ENCODE assay signal across 10 mouse cellular contexts in the genomic region with DNA sequence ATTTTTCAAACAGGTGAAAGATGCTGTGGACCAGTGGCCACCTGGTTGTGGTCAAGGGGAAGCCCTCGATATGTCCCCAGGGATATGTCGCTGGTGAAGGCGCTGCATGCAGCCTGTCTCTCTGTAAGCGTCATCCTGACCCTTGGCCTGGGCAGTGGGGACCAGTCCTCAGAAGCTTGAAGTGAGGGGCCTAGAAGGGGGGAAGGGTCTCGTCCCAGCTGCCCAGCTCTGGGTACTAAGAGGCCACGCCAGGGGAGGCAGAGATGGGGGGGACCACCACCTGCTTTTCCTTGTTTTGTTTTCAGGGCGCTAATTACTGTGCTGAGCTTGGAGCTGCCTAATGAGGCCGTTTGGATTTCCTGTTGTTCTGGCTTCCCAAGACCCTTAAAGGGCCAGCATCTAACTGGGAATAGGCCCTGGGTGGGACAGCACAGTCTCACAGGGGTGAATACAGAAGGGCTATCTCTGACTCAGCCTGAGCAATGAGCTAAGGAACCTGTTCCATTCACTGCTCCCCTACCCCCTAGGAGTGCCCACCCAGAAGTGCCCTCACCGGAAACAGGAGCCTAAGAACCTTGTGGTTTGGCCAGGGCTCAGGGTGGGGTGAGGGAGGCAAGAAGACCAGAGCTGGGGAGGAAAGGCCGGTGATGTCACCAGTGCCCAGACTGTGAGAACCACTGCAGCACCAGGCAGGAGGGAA. TPM values are rescaled to one million over a fixed set of nuclear protein-coding genes. Genes with fewer than 3 reads are reported as not detected.
DNase-seq lines count a peak whose midpoint lies in the region; ATAC-seq and TF ChIP-seq lines count a peak whose summit lies in the region.
"Had no signal": no experiment of that assay in that cellular context is flagged by ENCODE, and none has a peak within 500 bp of the region (broad histone marks: within the 10 kb centered on the region; RNA-seq: fewer than 3 reads in every experiment).

No protein-coding gene starts in this region.

- intact Hi-C loops in heart, postnatal 14 days (cut with DNase I): no loop called here

- no peak for DNase-seq in heart, postnatal 0 days (ENCODE audit: low spot score)
- DNase-seq in heart, postnatal 14 days: no peak
- DNase-seq in midbrain, embryonic 11.5 days (ENCODE audit: low spot score, missing footprints): no peak
- DNase-seq in midbrain, postnatal 0 days (ENCODE audit: low spot score): no peak
- DNase-seq in limb, embryonic 10.5 days (ENCODE audit: low spot score): no peak
- no peak for DNase-seq in thymus, postnatal 14 days
- DNase-seq in spleen, adult 18-20 months: no peak
- no peak for DNase-seq in B cell, adult 2 months
- DNase-seq: cerebellum, adult 2 months; right cerebral cortex, postnatal 14 days had no signal

- TF ChIP-seq EP300 in heart, postnatal 0 days (IDR thresholded peaks at IDR 0.05; ENCODE audit: low read depth): no peak

- TF ChIP-seq CTCF in heart, postnatal 0 days (IDR thresholded peaks at IDR 0.05; ENCODE audit: low read depth): no peak
- no peak for TF ChIP-seq CTCF in midbrain, postnatal 0 days (IDR thresholded peaks at IDR 0.05)

- ATAC-seq in heart, postnatal 0 days (ENCODE audit: insufficient read depth, low read depth): no peak; the same call in 1 of the 2 replicates
- 0 out of 2 replicates have a peak, but pooled peaks have one; percentile 27 for ATAC-seq in midbrain, embryonic 11.5 days (ENCODE audit: low FRiP score)
- ATAC-seq in midbrain, postnatal 0 days (ENCODE audit: low FRiP score): no peak

- H3K27ac ChIP-seq in heart, postnatal 0 days (ENCODE audit: low read depth): peak overlapping the region; percentile 68
- no peak overlapping the region for H3K27ac ChIP-seq in midbrain, embryonic 11.5 days (ENCODE audit: low read depth, low read length)
- no peak overlapping the region for H3K27ac ChIP-seq in midbrain, postnatal 0 days (ENCODE audit: low read depth, low read length)
- peak overlapping the region; percentile 75 for H3K27ac ChIP-seq in limb, embryonic 10.5 days

- H3K9me3 ChIP-seq in heart, postnatal 0 days (replicated peaks; ENCODE audit: control insufficient read depth, low read length): no peaks in the 10 kb centered on the region
- H3K9me3 ChIP-seq in midbrain, embryonic 11.5 days (ENCODE audit: control insufficient read depth, low read length): no peaks in the 10 kb centered on the region
- H3K9me3 ChIP-seq in midbrain, postnatal 0 days (ENCODE audit: low read length): no peaks in the 10 kb centered on the region
- H3K9me3 ChIP-seq in limb, embryonic 10.5 days (replicated peaks): no peaks in the 10 kb centered on the region

- no peak overlapping the region for H3K9ac ChIP-seq in heart, postnatal 0 days (replicated peaks; ENCODE audit: low read depth, low read length)
- H3K9ac ChIP-seq in midbrain, embryonic 11.5 days (ENCODE audit: low read length): no peak overlapping the region
- no peak overlapping the region for H3K9ac ChIP-seq in midbrain, postnatal 0 days (replicated peaks; ENCODE audit: low read length, poor library complexity, severe bottlenecking)

- no peaks in the 10 kb centered on the region for H3K27me3 ChIP-seq in heart, postnatal 0 days (ENCODE audit: control insufficient read depth, insufficient read depth, low read length)
- H3K27me3 ChIP-seq in midbrain, embryonic 11.5 days (ENCODE audit: control insufficient read depth, insufficient read depth, low read length): peaks cover 9% of the 10 kb centered on the region; the same call in 1 of the 2 replicates
- H3K27me3 ChIP-seq in midbrain, postnatal 0 days (ENCODE audit: insufficient read depth, low read length): peaks cover 27% of the 10 kb centered on the region
- H3K27me3 ChIP-seq in limb, embryonic 10.5 days (ENCODE audit: low read depth, poor library complexity, severe bottlenecking): peaks cover 6% of the 10 kb centered on the region; the same call in 1 of the 2 replicates

- 0 out of 2 replicates have a peak overlapping the region, but pooled peaks have one; percentile 18 for H3K4me2 ChIP-seq in heart, postnatal 0 days (ENCODE audit: low read depth, low read length)
- H3K4me2 ChIP-seq in midbrain, embryonic 11.5 days: no peak overlapping the region
- H3K4me2 ChIP-seq in midbrain, postnatal 0 days (ENCODE audit: low read depth, low read length, poor library complexity, severe bottlenecking): no peak overlapping the region

- WGBS in heart, postnatal 0 days: 38% methylated on average over 10 of the region's 10 CpGs
- WGBS in midbrain, embryonic 11.5 days: 37% methylated on average over 10 of the region's 10 CpGs
- 37% methylated on average over 10 of the region's 10 CpGs for WGBS in midbrain, postnatal 0 days
- WGBS in limb, embryonic 10.5 days: 17% methylated on average over 10 of the region's 10 CpGs

- no peaks in the 10 kb centered on the region for H3K4me1 ChIP-seq in heart, postnatal 0 days (ENCODE audit: control insufficient read depth, insufficient read depth)
- H3K4me1 ChIP-seq in midbrain, embryonic 11.5 days (ENCODE audit: control insufficient read depth, insufficient read depth, low read length): peaks cover 5% of the 10 kb centered on the region
- H3K4me1 ChIP-seq in midbrain, postnatal 0 days (ENCODE audit: insufficient read depth, low read length): no peaks in the 10 kb centered on the region
- peaks cover 57% of the 10 kb centered on the region for H3K4me1 ChIP-seq in limb, embryonic 10.5 days

- no peak overlapping the region for H3K4me3 ChIP-seq in heart, postnatal 0 days (ENCODE audit: low read depth, low read length)
- H3K4me3 ChIP-seq in midbrain, embryonic 11.5 days (ENCODE audit: low read depth, low read length): no peak overlapping the region
- no peak overlapping the region for H3K4me3 ChIP-seq in midbrain, postnatal 0 days (ENCODE audit: low read depth, low read length)
- H3K4me3 ChIP-seq in limb, embryonic 10.5 days: peak overlapping the region; percentile 21; the same call in 1 of the 2 replicates

- H3K36me3 ChIP-seq in heart, postnatal 0 days (replicated peaks; ENCODE audit: control insufficient read depth, insufficient read depth, low read length): no peaks in the 10 kb centered on the region
- no peaks in the 10 kb centered on the region for H3K36me3 ChIP-seq in midbrain, embryonic 11.5 days (ENCODE audit: control insufficient read depth, insufficient read depth, low read length)
- no peaks in the 10 kb centered on the region for H3K36me3 ChIP-seq in midbrain, postnatal 0 days (ENCODE audit: insufficient read depth, low read length)
- H3K36me3 ChIP-seq in limb, embryonic 10.5 days: no peaks in the 10 kb centered on the region

RNA-seq across cellular contexts. Expression of gene Dll4, which starts 11.7 kb away (rescaled TPM):
- 5.0 and 6.6 TPM in 2 replicates for total RNA-seq in heart, postnatal 0 days (2014; rRNA removed; ENCODE audit: low replicate concordance)
- 5.7 and 6.2 TPM in 2 replicates for polyA plus RNA-seq in heart, postnatal 0 days (2015; fragmentation: Nextera tagmentation; extraction: Ambion mirVana)
- total RNA-seq in heart, postnatal 14 days (2021): 10 to 100 TPM; 19.5 to 22.3 TPM
- polyA plus RNA-seq in midbrain, embryonic 11.5 days (2014; fragmentation: Nextera tagmentation; extraction: Ambion mirVana): 3.1 and 4.0 TPM in 2 replicates
- total RNA-seq in midbrain, postnatal 0 days (2014; rRNA removed): 3.9 TPM in 2 replicates
- polyA plus RNA-seq in midbrain, postnatal 0 days (2015; fragmentation: Nextera tagmentation; extraction: Ambion mirVana): 2.3 and 2.6 TPM in 2 replicates
- 5.3 and 6.0 TPM in 2 replicates for polyA plus RNA-seq in limb, embryonic 10.5 days (2016; fragmentation: Nextera tagmentation; extraction: Ambion mirVana)

RNA-seq across cellular contexts. Expression of gene Vps18, which starts 25.4 kb away (rescaled TPM):
- 14.3 and 16.2 TPM in 2 replicates for total RNA-seq in heart, postnatal 0 days (2014; rRNA removed; ENCODE audit: low replicate concordance)
- 8.0 and 8.3 TPM in 2 replicates for polyA plus RNA-seq in heart, postnatal 0 days (2015; fragmentation: Nextera tagmentation; extraction: Ambion mirVana)
- 10 to 100 TPM; 12.8 to 13.3 TPM for total RNA-seq in heart, postnatal 14 days (2021)
- polyA plus RNA-seq in midbrain, embryonic 11.5 days (2014; fragmentation: Nextera tagmentation; extraction: Ambion mirVana): 9.8 and 10.0 TPM in 2 replicates
- total RNA-seq in midbrain, postnatal 0 days (2014; rRNA removed): 30.1 and 36.9 TPM in 2 replicates
- polyA plus RNA-seq in midbrain, postnatal 0 days (2015; fragmentation: Nextera tagmentation; extraction: Ambion mirVana): 21.4 and 21.6 TPM in 2 replicates
- 23.0 and 26.9 TPM in 2 replicates for polyA plus RNA-seq in limb, embryonic 10.5 days (2016; fragmentation: Nextera tagmentation; extraction: Ambion mirVana)

RNA-seq across cellular contexts. Expression of gene Chac1, which starts 37.1 kb away (rescaled TPM):
- total RNA-seq in heart, postnatal 0 days (2014; rRNA removed; ENCODE audit: low replicate concordance): 0.11 and 0.27 TPM in 2 replicates
- polyA plus RNA-seq in heart, postnatal 0 days (2015; fragmentation: Nextera tagmentation; extraction: Ambion mirVana): 0.30 and 0.52 TPM in 2 replicates
- total RNA-seq in heart, postnatal 14 days (2021): 10 to 100 TPM; 12.8 to 13.0 TPM
- polyA plus RNA-seq in midbrain, embryonic 11.5 days (2014; fragmentation: Nextera tagmentation; extraction: Ambion mirVana): 0.32 and 0.37 TPM in 2 replicates
- total RNA-seq in midbrain, postnatal 0 days (2014; rRNA removed): 9.5 and 18.7 TPM in 2 replicates
- polyA plus RNA-seq in midbrain, postnatal 0 days (2015; fragmentation: Nextera tagmentation; extraction: Ambion mirVana): 10.2 and 13.5 TPM in 2 replicates
- polyA plus RNA-seq in limb, embryonic 10.5 days (2016; fragmentation: Nextera tagmentation; extraction: Ambion mirVana): 0.62 and 0.86 TPM in 2 replicates

RNA-seq across cellular contexts. Expression of gene Rhov, which starts 42.9 kb away (rescaled TPM):
- total RNA-seq in heart, postnatal 0 days (2014; rRNA removed; ENCODE audit: low replicate concordance): 3.4 TPM in 1 of 2 replicates, not detected in the other
- 0.19 TPM in 1 of 2 replicates, not detected in the other for polyA plus RNA-seq in heart, postnatal 0 days (2015; fragmentation: Nextera tagmentation; extraction: Ambion mirVana)
- total RNA-seq in heart, postnatal 14 days (2021): not detected
- 1.3 and 2.6 TPM in 2 replicates for polyA plus RNA-seq in midbrain, embryonic 11.5 days (2014; fragmentation: Nextera tagmentation; extraction: Ambion mirVana)
- 24.5 and 32.7 TPM in 2 replicates for total RNA-seq in midbrain, postnatal 0 days (2014; rRNA removed)
- 37.7 and 43.7 TPM in 2 replicates for polyA plus RNA-seq in midbrain, postnatal 0 days (2015; fragmentation: Nextera tagmentation; extraction: Ambion mirVana)
- 2.7 and 7.6 TPM in 2 replicates for polyA plus RNA-seq in limb, embryonic 10.5 days (2016; fragmentation: Nextera tagmentation; extraction: Ambion mirVana)

Comparison
In these comparisons a context has a peak if more than half of its experiments do, and no peak if none do; other contexts are left out.
1. H3K27ac ChIP-seq: peak in heart, postnatal 0 days (single experiment) and limb, embryonic 10.5 days (single experiment); none in midbrain, embryonic 11.5 days (single experiment) and midbrain, postnatal 0 days (single experiment).